Mouse (Mus musculus): Measurements from ENCODE around the gene Usp40.

- TF ChIP-seq POLR2A (IDR thresholded peaks at IDR 0.05; ENCODE audit: borderline replicate concordance, low read depth, low read length) = no peak
- TF ChIP-seq CTCF (IDR thresholded peaks at IDR 0.05; ENCODE audit: low read depth, low read length) = no peak
These were observed 49.4 kb downstream of the Usp40 start for GRCm38 (mm10) chr1:87958931-87959330.

Data from bone marrow macrophage, adult 2 months (primary cell).